In the genomic region with DNA sequence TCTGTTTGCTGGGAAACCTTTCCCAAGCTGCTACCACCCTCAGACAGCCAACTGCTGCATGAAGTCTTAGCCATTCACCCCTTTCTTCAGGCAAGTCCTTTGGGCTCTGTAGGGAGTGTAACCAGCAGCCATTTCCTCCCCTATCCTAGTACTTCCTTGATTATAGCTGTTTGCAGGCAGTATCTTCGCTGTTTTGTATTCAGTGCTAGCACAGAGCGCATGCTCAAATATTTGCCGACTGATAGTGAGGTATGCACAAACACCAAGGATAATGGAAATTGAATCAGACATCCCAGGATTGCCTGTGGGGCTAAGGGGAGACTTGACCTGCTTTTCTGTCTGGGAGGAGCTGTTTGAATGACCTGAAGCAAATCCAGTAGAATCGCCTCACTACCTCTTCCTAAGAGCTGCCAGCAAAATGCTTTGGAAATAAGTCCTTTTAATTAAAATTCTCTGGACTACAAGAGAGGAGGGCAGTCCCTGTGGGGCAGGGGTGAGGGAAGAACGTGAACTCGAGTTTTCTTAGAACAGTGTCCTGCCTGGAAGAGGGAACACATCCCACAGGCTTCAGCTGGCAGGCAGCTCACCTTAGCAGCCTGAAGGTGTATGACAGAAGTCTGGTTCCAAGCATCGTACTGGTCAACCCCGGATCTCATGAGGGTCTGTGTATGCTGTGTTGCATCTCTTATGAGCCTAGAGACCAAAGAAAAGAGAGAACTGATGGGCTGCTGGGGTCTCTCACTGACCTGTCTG, we compare ENCODE assay signal across 15 mouse cellular contexts. TPM values are rescaled to one million over a fixed set of nuclear protein-coding genes. Genes with fewer than 3 reads are reported as not detected.
DNase-seq lines count a peak whose midpoint lies in the region; ATAC-seq lines count a peak whose summit lies in the region.
"Had no signal": no experiment of that assay in that cellular context is flagged by ENCODE, and none has a peak within 500 bp of the region (broad histone marks: within the 10 kb centered on the region; RNA-seq: fewer than 3 reads in every experiment).

No protein-coding gene starts in this region.

- peak overlapping the region; percentile 9; the same call in 1 of the 2 replicates for H3K9ac ChIP-seq in hindbrain, embryonic 16.5 days (ENCODE audit: low read depth, low read length)
- H3K9ac ChIP-seq in hindbrain, embryonic 14.5 days: no peak overlapping the region
- no peak overlapping the region for H3K9ac ChIP-seq in liver, embryonic 11.5 days (ENCODE audit: low read depth, low read length)
- 0 out of 2 replicates have a peak overlapping the region, but pooled peaks have one; percentile 17 for H3K9ac ChIP-seq in midbrain, embryonic 16.5 days (ENCODE audit: low read depth, low read length)
- H3K9ac ChIP-seq: embryonic facial prominence, embryonic 13.5 days had no signal

- H3K36me3 ChIP-seq in hindbrain, embryonic 16.5 days (ENCODE audit: control insufficient read depth, insufficient read depth, low read length): no peaks in the 10 kb centered on the region
- no peaks in the 10 kb centered on the region for H3K36me3 ChIP-seq in hindbrain, embryonic 14.5 days (replicated peaks; ENCODE audit: control insufficient read depth, insufficient read depth)
- no peaks in the 10 kb centered on the region for H3K36me3 ChIP-seq in liver, embryonic 11.5 days (ENCODE audit: control insufficient read depth, insufficient read depth, low read length)
- H3K36me3 ChIP-seq in midbrain, embryonic 16.5 days (ENCODE audit: control insufficient read depth, insufficient read depth, low read length): no peaks in the 10 kb centered on the region
- H3K36me3 ChIP-seq: embryonic facial prominence, embryonic 13.5 days had no signal

- H3K4me2 ChIP-seq in hindbrain, embryonic 16.5 days (ENCODE audit: low read length): no peak overlapping the region
- H3K4me2 ChIP-seq in hindbrain, embryonic 14.5 days (replicated peaks): no peak overlapping the region
- no peak overlapping the region for H3K4me2 ChIP-seq in liver, embryonic 11.5 days
- no peak overlapping the region for H3K4me2 ChIP-seq in midbrain, embryonic 16.5 days (ENCODE audit: low read length)
- H3K4me2 ChIP-seq: embryonic facial prominence, embryonic 13.5 days had no signal

- H3K27me3 ChIP-seq in hindbrain, embryonic 16.5 days (replicated peaks; ENCODE audit: control insufficient read depth, insufficient read depth, low read length): no peaks in the 10 kb centered on the region
- no peaks in the 10 kb centered on the region for H3K27me3 ChIP-seq in hindbrain, embryonic 14.5 days (ENCODE audit: control insufficient read depth, insufficient read depth, low read length)
- no peaks in the 10 kb centered on the region for H3K27me3 ChIP-seq in liver, embryonic 11.5 days (replicated peaks; ENCODE audit: control insufficient read depth, insufficient read depth, low read length)
- no peaks in the 10 kb centered on the region for H3K27me3 ChIP-seq in midbrain, embryonic 16.5 days (ENCODE audit: control insufficient read depth, insufficient read depth, low read depth, low read length)
- H3K27me3 ChIP-seq: embryonic facial prominence, embryonic 13.5 days had no signal

- 71% methylated on average over 8 of the region's 8 CpGs for WGBS in hindbrain, embryonic 16.5 days
- WGBS in hindbrain, embryonic 14.5 days: 70% methylated on average over 8 of the region's 8 CpGs
- WGBS in liver, embryonic 11.5 days: 64% methylated on average over 8 of the region's 8 CpGs
- 54% methylated on average over 8 of the region's 8 CpGs for WGBS in midbrain, embryonic 16.5 days

- DNase-seq in hindbrain, embryonic 14.5 days (ENCODE audit: low spot score): no peak
- DNase-seq in Muller cell, postnatal 12 days (ENCODE audit: inconsistent ontology term): peak; percentile 53
- peak; percentile 30 for DNase-seq in liver, embryonic 11.5 days (ENCODE audit: low spot score)
- no peak for DNase-seq in layer of hippocampus, postnatal 36 days
- DNase-seq in ovary, postnatal 14 days (ENCODE audit: low spot score): no peak
- DNase-seq: gastrocnemius, postnatal 36 days; thymus, adult 2 months had no signal

- ATAC-seq in hindbrain, embryonic 16.5 days: peak; percentile 25; the same call in 1 of the 2 replicates
- no peak for ATAC-seq in hindbrain, embryonic 14.5 days (ENCODE audit: low FRiP score)
- no peak for ATAC-seq in liver, embryonic 11.5 days (replicated peaks; ENCODE audit: low FRiP score)
- ATAC-seq in midbrain, embryonic 16.5 days: peak; percentile 68

- no peaks in the 10 kb centered on the region for H3K9me3 ChIP-seq in hindbrain, embryonic 16.5 days (ENCODE audit: control insufficient read depth, low read length)
- no peaks in the 10 kb centered on the region for H3K9me3 ChIP-seq in hindbrain, embryonic 14.5 days (ENCODE audit: control insufficient read depth, low read length)
- H3K9me3 ChIP-seq in liver, embryonic 11.5 days (ENCODE audit: control insufficient read depth, low read length): no peaks in the 10 kb centered on the region
- no peaks in the 10 kb centered on the region for H3K9me3 ChIP-seq in midbrain, embryonic 16.5 days (replicated peaks; ENCODE audit: control insufficient read depth, low read length, poor library complexity, severe bottlenecking)
- H3K9me3 ChIP-seq: embryonic facial prominence, embryonic 13.5 days had no signal

- no peak overlapping the region for H3K4me3 ChIP-seq in hindbrain, embryonic 16.5 days (ENCODE audit: low read length)
- H3K4me3 ChIP-seq in hindbrain, embryonic 14.5 days (replicated peaks; ENCODE audit: low read length): no peak overlapping the region
- H3K4me3 ChIP-seq in liver, embryonic 11.5 days (ENCODE audit: low read depth, low read length): no peak overlapping the region
- H3K4me3 ChIP-seq in midbrain, embryonic 16.5 days (ENCODE audit: low read depth, low read length): no peak overlapping the region
- H3K4me3 ChIP-seq: embryonic facial prominence, embryonic 13.5 days; layer of hippocampus, adult 2 months had no signal

- no peak overlapping the region for H3K27ac ChIP-seq in hindbrain, embryonic 16.5 days (ENCODE audit: low read depth, low read length)
- no peak overlapping the region for H3K27ac ChIP-seq in hindbrain, embryonic 14.5 days
- H3K27ac ChIP-seq in liver, embryonic 11.5 days (ENCODE audit: low read depth, low read length): no peak overlapping the region
- peak overlapping the region; percentile 39; the same call in 1 of the 2 replicates for H3K27ac ChIP-seq in midbrain, embryonic 16.5 days (ENCODE audit: low read length)
- H3K27ac ChIP-seq: embryonic facial prominence, embryonic 13.5 days; layer of hippocampus, adult 2 months had no signal

- H3K4me1 ChIP-seq in hindbrain, embryonic 16.5 days (ENCODE audit: control insufficient read depth, insufficient read depth, low read depth, low read length): no peaks in the 10 kb centered on the region
- no peaks in the 10 kb centered on the region for H3K4me1 ChIP-seq in hindbrain, embryonic 14.5 days (replicated peaks; ENCODE audit: control insufficient read depth, insufficient read depth, low read length)
- no peaks in the 10 kb centered on the region for H3K4me1 ChIP-seq in liver, embryonic 11.5 days (replicated peaks; ENCODE audit: control insufficient read depth, insufficient read depth, low read length)
- H3K4me1 ChIP-seq in midbrain, embryonic 16.5 days (ENCODE audit: control insufficient read depth, insufficient read depth, low read length): peaks cover 4% of the 10 kb centered on the region; the same call in 1 of the 2 replicates
- H3K4me1 ChIP-seq: embryonic facial prominence, embryonic 13.5 days had no signal

RNA-seq across cellular contexts. Expression of a gene that starts 15.8 kb away (rescaled TPM):
- polyA plus RNA-seq in hindbrain, embryonic 16.5 days (2015; fragmentation: Nextera tagmentation; extraction: Ambion mirVana): 0.09 and 0.23 TPM in 2 replicates
- not detected in 2 replicates for polyA plus RNA-seq in hindbrain, embryonic 14.5 days (2014; fragmentation: Nextera tagmentation; extraction: Ambion mirVana)
- polyA plus RNA-seq in liver, embryonic 11.5 days (2014; fragmentation: Nextera tagmentation; extraction: Ambion mirVana): 1.0 and 1.2 TPM in 2 replicates
- not detected in 2 replicates for polyA plus RNA-seq in midbrain, embryonic 16.5 days (2015; fragmentation: Nextera tagmentation; extraction: Ambion mirVana)
- not detected for total RNA-seq in layer of hippocampus, postnatal 36 days (2021)
- total RNA-seq: heart, postnatal 4 days; layer of hippocampus, adult 2 months; left cerebral cortex, postnatal 36 days; monocyte, adult 5-6 weeks had no signal
- polyA plus RNA-seq: embryonic facial prominence, embryonic 13.5 days; forebrain, embryonic 14.5 days had no signal

RNA-seq across cellular contexts. Expression of a gene that starts 29.4 kb away (rescaled TPM):
- 5.4 and 5.7 TPM in 2 replicates for polyA plus RNA-seq in hindbrain, embryonic 16.5 days (2015; fragmentation: Nextera tagmentation; extraction: Ambion mirVana)
- polyA plus RNA-seq in hindbrain, embryonic 14.5 days (2014; fragmentation: Nextera tagmentation; extraction: Ambion mirVana): 14.5 and 16.2 TPM in 2 replicates
- 9.0 and 10.6 TPM in 2 replicates for polyA plus RNA-seq in liver, embryonic 11.5 days (2014; fragmentation: Nextera tagmentation; extraction: Ambion mirVana)
- polyA plus RNA-seq in midbrain, embryonic 16.5 days (2015; fragmentation: Nextera tagmentation; extraction: Ambion mirVana): 7.2 and 9.5 TPM in 2 replicates
- 10 to 100 TPM; 76.1 to 78.8 TPM for total RNA-seq in layer of hippocampus, postnatal 36 days (2021)

Comparison
In these comparisons a context has a peak if more than half of its experiments do, and no peak if none do; other contexts are left out.
1. ATAC-seq: peak in hindbrain, embryonic 16.5 days (single experiment) and midbrain, embryonic 16.5 days (single experiment); none in hindbrain, embryonic 14.5 days (single experiment) and liver, embryonic 11.5 days (single experiment).
2. H3K9ac ChIP-seq: peak in hindbrain, embryonic 16.5 days (single experiment) and midbrain, embryonic 16.5 days (single experiment); none in hindbrain, embryonic 14.5 days (single experiment) and liver, embryonic 11.5 days (single experiment).
3. DNase-seq: peak in Muller cell, postnatal 12 days (single experiment) and liver, embryonic 11.5 days (single experiment); none in hindbrain, embryonic 14.5 days (single experiment), layer of hippocampus, postnatal 36 days (0 of 2) and ovary, postnatal 14 days (single experiment).